Mouse (Mus musculus) hindbrain, embryonic 14.5 days (tissue): ENCODE results near the gene Zc2hc1b. TPM values are rescaled to one million over a fixed set of nuclear protein-coding genes. Genes with fewer than 3 reads are reported as not detected.

Experiments used
- ATAC-seq: fragments of 200-750 bp; cut with Nextera tagmentation; 2 replicates; pipeline ENCODE4 v1.8.0; 2017; ENCODE audit warnings: moderate number of reproducible peaks, mild to moderate bottlenecking, moderate TSS enrichment, moderate library complexity; ENCODE audit not compliant: low FRiP score
- DNase-seq: peaks from one replicate; pipeline ENCODE4 v3.0.0-alpha.2; 2015; ENCODE audit warnings: low spot score
- H3K27ac ChIP-seq: fragments of 300-500 bp; sonication (generic); 2 replicates; pipeline ENCODE4 v1.5.1; 2014; ENCODE audit warnings: mild to moderate bottlenecking, moderate library complexity
- H3K27me3 ChIP-seq: fragments of 300-500 bp; sonication (generic); 2 replicates; pipeline ENCODE4 v1.6.1; 2014; ENCODE audit warnings: mild to moderate bottlenecking, low read length, mixed read lengths; ENCODE audit not compliant: control insufficient read depth, insufficient read depth
- H3K36me3 ChIP-seq: fragments of 300-500 bp; sonication (generic); replicated peaks from 2 replicates; pipeline ENCODE4 v1.6.1; 2014; ENCODE audit not compliant: control insufficient read depth, insufficient read depth
- H3K4me1 ChIP-seq: fragments of 300-500 bp; sonication (generic); replicated peaks from 2 replicates; pipeline ENCODE4 v1.6.1; 2014; ENCODE audit warnings: antibody characterized with exemption, low read length, mixed read lengths; ENCODE audit not compliant: control insufficient read depth, insufficient read depth
- H3K4me2 ChIP-seq: fragments of 300-500 bp; sonication (generic); replicated peaks from 2 replicates; pipeline ENCODE4 v1.6.1; 2014; ENCODE audit warnings: mild to moderate bottlenecking, moderate library complexity
- H3K4me3 ChIP-seq: fragments of 300-500 bp; sonication (generic); replicated peaks from 2 replicates; pipeline ENCODE4 v1.5.1; 2014; ENCODE audit warnings: mild to moderate bottlenecking, low read length
- H3K9ac ChIP-seq: fragments of 300-500 bp; sonication (generic); 2 replicates; pipeline ENCODE4 v1.6.1; 2014
- H3K9me3 ChIP-seq: fragments of 300-500 bp; sonication (generic); 2 replicates; pipeline ENCODE4 v1.6.1; 2016; ENCODE audit warnings: low read length; ENCODE audit not compliant: control insufficient read depth
- WGBS: fragments of 180-500 bp; shearing (Covaris S2); extraction: QIAGEN DNeasy Blood & Tissue Kit; methylation state at CpG from one replicate; pipeline ENCODE4 v1.1.7; 2014; 5-methylcytosine and 5-hydroxymethylcytosine counted together
- polyA plus RNA-seq: library from polyadenylated mRNA; unstranded; fragments of >200 nt; fragmentation: Nextera tagmentation; extraction: Ambion mirVana; gene quantifications from 2 replicates; pipeline ENCODE4 v1.2.1, GENCODE M21; 2014

Gene Zc2hc1b
- polyA plus RNA-seq, 1 experiment from 2014 or later = not detected

- Histone ChIP-seq H3K27me3 (no peaks in the 10 kb centered on the region), H3K27ac (no peak overlapping the region), H3K4me2 (no peak overlapping the region), H3K36me3 (no peaks in the 10 kb centered on the region), H3K9me3 (no peaks in the 10 kb centered on the region), H3K4me1 (no peaks in the 10 kb centered on the region), H3K4me3 (no peak overlapping the region), H3K9ac (no peak overlapping the region)
- ATAC-seq (no peak), DNase-seq (no peak)
- 81% methylated on average over 13 of the region's 13 CpGs for WGBS
Observed at GRCm38 (mm10) chr10:13127335-13127734, 50.5 kb downstream of the Zc2hc1b start.

GRCm38 (mm10) chr10:13125811-13126210, 52.0 kb downstream of the Zc2hc1b start:
- no peaks in the 10 kb centered on the region for H3K27me3 ChIP-seq
- H3K4me3 ChIP-seq = no peak overlapping the region
- no peaks in the 10 kb centered on the region for H3K4me1 ChIP-seq
- no peak overlapping the region for H3K4me2 ChIP-seq
- H3K9me3 ChIP-seq = no peaks in the 10 kb centered on the region
- ATAC-seq (no peak), DNase-seq (no peak)
- no peak overlapping the region for H3K9ac ChIP-seq
- 50% methylated on average over 3 of the region's 3 CpGs for WGBS
- no peak overlapping the region for H3K27ac ChIP-seq
- H3K36me3 ChIP-seq = no peaks in the 10 kb centered on the region

- Histone ChIP-seq H3K9me3 (no peaks in the 10 kb centered on the region), H3K4me3 (no peak overlapping the region), H3K9ac (no peak overlapping the region), H3K4me1 (peaks cover 30% of the 10 kb centered on the region), H3K27me3 (no peaks in the 10 kb centered on the region), H3K36me3 (no peaks in the 10 kb centered on the region), H3K4me2 (no peak overlapping the region), H3K27ac (no peak overlapping the region)
- no peak; the same call in 1 of the 2 replicates for ATAC-seq
- DNase-seq = no peak
- 27% methylated on average over 2 of the region's 2 CpGs for WGBS
Observed at GRCm38 (mm10) chr10:13119300-13119699, 58.5 kb downstream of the Zc2hc1b start.

GRCm38 (mm10) chr10:13118770-13119102, 59.1 kb downstream of the Zc2hc1b start:
- H3K4me1 ChIP-seq = peaks cover 30% of the 10 kb centered on the region
- DNase-seq (no peak), ATAC-seq (no peak)
- no peaks in the 10 kb centered on the region for H3K27me3 ChIP-seq
- peak overlapping the region; percentile 16; the same call in 1 of the 2 replicates for H3K27ac ChIP-seq
- no peak overlapping the region for H3K9ac ChIP-seq
- no peaks in the 10 kb centered on the region for H3K9me3 ChIP-seq
- H3K36me3 ChIP-seq = no peaks in the 10 kb centered on the region
- WGBS = 16% methylated on average over 5 of the region's 5 CpGs
- H3K4me3 ChIP-seq = no peak overlapping the region
- no peak overlapping the region for H3K4me2 ChIP-seq

- Histone ChIP-seq H3K4me2 (no peak overlapping the region), H3K9me3 (no peaks in the 10 kb centered on the region), H3K4me1 (peaks cover 30% of the 10 kb centered on the region), H3K4me3 (no peak overlapping the region), H3K9ac (no peak overlapping the region), H3K27ac (no peak overlapping the region), H3K27me3 (no peaks in the 10 kb centered on the region), H3K36me3 (no peaks in the 10 kb centered on the region)
- no peak for ATAC-seq
- DNase-seq = no peak
- 27% methylated on average over 7 of the region's 7 CpGs for WGBS
Observed at GRCm38 (mm10) chr10:13118024-13118769, 59.6 kb downstream of the Zc2hc1b start.

- no peak overlapping the region for H3K4me3 ChIP-seq
- 26% methylated on average over 9 of the region's 9 CpGs for WGBS
- H3K36me3 ChIP-seq = no peaks in the 10 kb centered on the region
- H3K27me3 ChIP-seq = no peaks in the 10 kb centered on the region
- H3K4me1 ChIP-seq = peaks cover 30% of the 10 kb centered on the region
- no peak overlapping the region for H3K4me2 ChIP-seq
- DNase-seq (no peak), ATAC-seq (peak; percentile 58; the same call in 1 of the 2 replicates)
- H3K9me3 ChIP-seq = no peaks in the 10 kb centered on the region
- no peak overlapping the region for H3K27ac ChIP-seq
- H3K9ac ChIP-seq = no peak overlapping the region
Observed at GRCm38 (mm10) chr10:13116706-13117665, 60.8 kb downstream of the Zc2hc1b start.

GRCm38 (mm10) chr10:13115030-13115429, 62.8 kb downstream of the Zc2hc1b start:
- H3K27ac ChIP-seq = peak overlapping the region; percentile 59; the same call in 1 of the 2 replicates
- H3K36me3 ChIP-seq = no peaks in the 10 kb centered on the region
- 13% methylated on average over 4 of the region's 4 CpGs for WGBS
- peaks cover 30% of the 10 kb centered on the region for H3K4me1 ChIP-seq
- no peak overlapping the region for H3K4me2 ChIP-seq
- ATAC-seq (peak; percentile 62), DNase-seq (no peak)
- no peaks in the 10 kb centered on the region for H3K9me3 ChIP-seq
- no peak overlapping the region for H3K4me3 ChIP-seq
- peak overlapping the region; percentile 9; the same call in 1 of the 2 replicates for H3K9ac ChIP-seq
- H3K27me3 ChIP-seq = no peaks in the 10 kb centered on the region

- Histone ChIP-seq H3K4me3 (no peak overlapping the region), H3K27me3 (no peaks in the 10 kb centered on the region), H3K36me3 (no peaks in the 10 kb centered on the region), H3K4me2 (no peak overlapping the region), H3K9me3 (no peaks in the 10 kb centered on the region), H3K9ac (no peak overlapping the region), H3K4me1 (peaks cover 29% of the 10 kb centered on the region), H3K27ac (no peak overlapping the region)
- DNase-seq = no peak
- no peak for ATAC-seq
- 81% methylated on average over 4 of the region's 4 CpGs for WGBS
Observed at GRCm38 (mm10) chr10:13113641-13114040, 64.2 kb downstream of the Zc2hc1b start.

GRCm38 (mm10) chr10:13112849-13113248, 65.0 kb downstream of the Zc2hc1b start:
- Histone ChIP-seq H3K9ac (no peak overlapping the region), H3K27ac (no peak overlapping the region), H3K4me2 (no peak overlapping the region), H3K9me3 (no peaks in the 10 kb centered on the region), H3K36me3 (no peaks in the 10 kb centered on the region), H3K4me3 (no peak overlapping the region), H3K4me1 (peaks cover 29% of the 10 kb centered on the region), H3K27me3 (no peaks in the 10 kb centered on the region)
- DNase-seq (no peak), ATAC-seq (no peak)
- WGBS = 62% methylated on average over 3 of the region's 3 CpGs
